Mouse (Mus musculus) lung, adult 18-20 months (tissue): ENCODE measurements around the gene Gak.

Experiments
- DNase-seq, 2 experiments: peaks; one replicate each; pipeline ENCODE4 v3.0.0; 2022; ENCODE audit warnings: mixed read lengths in 2 of 2

Gak gene

DNA sequence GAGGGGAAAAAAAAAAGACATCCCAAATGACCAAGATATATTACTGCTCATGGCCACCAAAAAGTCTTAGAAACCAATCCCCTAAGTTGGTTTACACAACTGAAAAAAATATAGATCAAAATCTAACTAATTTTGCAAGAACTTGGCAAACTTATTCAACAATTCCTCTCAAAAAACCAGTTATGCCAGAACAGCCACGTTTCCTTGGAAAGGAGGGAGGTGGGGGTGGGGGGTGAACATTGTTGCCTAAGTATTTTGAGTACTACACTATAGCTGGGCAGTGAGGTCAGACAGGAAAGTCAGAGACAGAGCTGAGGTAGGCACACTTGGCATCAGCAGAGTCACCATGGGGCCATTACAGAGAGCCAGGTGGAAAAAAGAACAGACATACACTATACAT, 29.6 kb downstream of the Gak start:
- DNase-seq, result peak; percentile 10 to 37

DNA sequence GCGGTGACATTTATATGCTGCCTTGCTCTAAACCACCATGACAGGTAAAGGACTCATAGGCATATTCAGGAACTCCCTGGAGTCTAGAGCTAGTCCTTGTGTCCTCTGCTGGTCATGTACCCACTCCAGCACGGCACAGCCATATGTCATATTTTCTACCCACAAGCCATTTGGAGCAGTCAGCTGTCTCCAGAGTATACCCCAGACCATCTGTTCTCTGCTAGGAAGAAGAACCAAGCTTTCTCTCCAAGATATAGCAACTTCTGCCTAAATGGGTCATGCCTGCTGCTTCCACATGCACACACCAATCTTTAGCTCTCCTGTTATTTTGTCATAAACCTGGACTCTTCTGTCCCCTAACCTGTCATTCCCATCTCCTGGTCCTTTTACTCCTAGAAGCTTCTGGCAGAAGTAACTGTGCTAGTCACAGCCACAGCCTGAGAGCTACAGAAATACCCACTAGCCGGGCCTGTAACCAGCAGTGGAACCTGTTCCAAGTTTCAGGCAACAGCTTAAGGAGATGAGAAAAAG, 48.1 kb downstream of the Gak start:
- no peak for DNase-seq

DNA sequence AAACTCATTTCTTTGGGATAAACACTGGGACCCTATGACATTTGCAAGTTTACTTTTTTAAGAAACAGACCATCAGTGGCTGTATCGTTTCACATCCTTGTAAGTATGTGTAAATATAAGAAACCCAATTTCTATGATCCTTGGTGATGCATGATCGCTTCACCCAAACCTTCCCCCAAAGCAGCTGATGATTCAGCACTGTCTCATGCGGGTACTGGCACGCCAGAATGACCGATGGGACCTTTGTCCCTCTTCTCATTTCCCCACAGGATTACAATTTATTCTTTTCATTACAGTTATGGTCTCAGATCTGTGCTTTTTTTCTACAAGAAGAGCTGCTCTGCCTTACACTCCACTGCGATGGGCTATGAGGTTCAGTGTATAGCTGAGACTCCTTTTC, 56.5 kb downstream of the Gak start:
- DNase-seq, result no peak

DNA sequence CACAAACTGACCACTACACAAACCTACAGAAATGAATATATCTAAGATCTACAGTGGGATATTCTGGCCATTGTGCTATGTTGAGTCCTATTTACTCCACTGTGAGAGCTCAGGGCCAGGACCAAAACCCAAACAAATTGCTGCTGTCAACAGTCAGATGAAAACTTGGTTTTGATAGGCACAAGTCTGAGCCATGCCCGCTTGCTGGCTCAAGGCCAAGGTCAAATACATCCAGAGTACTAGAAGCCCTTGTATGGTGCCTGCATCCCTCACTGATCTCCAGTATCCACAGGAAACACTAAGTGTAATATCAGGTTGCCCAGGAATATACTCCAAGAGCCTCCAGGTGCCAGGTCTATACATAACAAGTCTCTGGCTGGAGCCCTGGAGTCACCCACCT, 58.6 kb downstream of the Gak start:
- no peak for DNase-seq

DNA sequence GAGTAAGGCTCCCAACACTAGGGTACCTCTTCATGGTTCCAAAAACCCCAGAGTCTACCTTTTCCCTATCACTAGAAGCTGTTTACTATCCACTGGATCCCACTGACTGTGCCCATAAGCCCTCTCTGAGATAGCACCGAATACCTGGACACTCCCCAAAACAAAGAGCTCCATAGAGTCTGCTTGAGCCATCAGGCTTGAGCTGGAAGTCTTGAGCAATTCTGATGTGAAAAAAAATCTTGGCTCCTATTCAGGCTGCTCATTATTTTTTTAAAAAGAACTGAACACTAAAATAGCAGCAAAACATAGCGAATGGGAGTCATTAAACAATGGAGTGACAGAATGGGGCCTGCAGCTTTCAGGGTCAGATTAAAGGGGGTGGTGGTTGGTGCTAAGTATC, 62.5 kb downstream of the Gak start:
- peak; percentile 17 to 42 for DNase-seq

DNA sequence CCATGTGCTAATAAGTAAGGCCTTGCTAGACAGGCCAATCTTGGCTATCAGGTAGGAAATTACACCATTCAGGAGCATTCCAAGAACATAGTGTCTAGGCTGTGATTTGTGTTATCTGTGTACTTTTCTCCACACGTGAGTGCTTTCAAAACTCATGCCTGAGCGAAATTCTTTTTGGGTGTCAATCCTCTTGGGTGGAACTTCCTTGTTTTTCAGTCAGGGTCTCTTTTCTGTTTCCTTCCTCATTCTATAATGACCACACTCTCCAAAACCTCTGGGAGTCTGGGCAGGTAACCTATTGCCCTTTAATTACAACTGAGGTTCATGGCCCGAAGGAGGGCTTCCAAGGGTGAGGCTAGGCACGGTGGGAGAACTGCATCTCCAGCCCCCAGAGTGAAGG, 63.0 kb downstream of the Gak start:
- DNase-seq, result peak in 1 of 2 experiments; percentile 16

DNA sequence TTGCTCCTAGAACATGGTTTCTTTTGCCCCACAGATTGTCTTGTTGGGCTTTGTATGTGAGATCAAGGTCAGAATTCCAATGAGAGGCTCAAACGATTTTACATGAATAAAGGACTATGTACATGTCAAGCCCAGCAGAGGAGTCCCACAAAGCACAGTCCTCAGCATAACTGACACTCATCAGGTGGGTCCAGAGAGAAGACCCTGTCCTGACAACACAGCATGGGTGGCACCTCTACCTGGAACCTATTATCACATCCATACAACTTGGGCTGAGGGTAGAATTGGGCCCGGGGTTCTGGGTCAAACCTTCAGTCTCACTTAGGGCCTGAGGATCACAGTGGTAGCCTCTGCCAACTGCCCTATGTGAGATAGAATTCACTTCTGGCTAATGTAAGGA, 64.2 kb downstream of the Gak start:
- no peak for DNase-seq

DNA sequence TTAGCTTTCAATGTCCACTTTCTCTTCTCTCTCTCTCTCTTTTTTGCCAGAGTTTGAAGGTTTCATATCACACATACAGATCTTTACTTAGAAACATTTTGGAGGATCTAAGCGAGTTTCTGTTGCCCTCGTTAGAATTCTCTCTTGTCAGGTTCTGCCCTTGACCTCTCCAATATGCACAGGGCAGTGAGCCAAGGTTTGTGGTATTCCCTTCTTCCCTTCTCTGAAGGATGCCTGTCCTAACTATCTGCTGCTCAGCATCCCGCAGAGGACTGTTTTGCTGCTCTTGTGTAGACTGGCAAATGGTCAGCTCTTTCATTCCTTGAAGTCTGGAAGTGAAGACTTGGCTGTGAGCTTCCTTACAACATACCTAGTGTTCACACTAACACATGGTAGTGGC, 65.2 kb downstream of the Gak start:
- no peak for DNase-seq

DNA sequence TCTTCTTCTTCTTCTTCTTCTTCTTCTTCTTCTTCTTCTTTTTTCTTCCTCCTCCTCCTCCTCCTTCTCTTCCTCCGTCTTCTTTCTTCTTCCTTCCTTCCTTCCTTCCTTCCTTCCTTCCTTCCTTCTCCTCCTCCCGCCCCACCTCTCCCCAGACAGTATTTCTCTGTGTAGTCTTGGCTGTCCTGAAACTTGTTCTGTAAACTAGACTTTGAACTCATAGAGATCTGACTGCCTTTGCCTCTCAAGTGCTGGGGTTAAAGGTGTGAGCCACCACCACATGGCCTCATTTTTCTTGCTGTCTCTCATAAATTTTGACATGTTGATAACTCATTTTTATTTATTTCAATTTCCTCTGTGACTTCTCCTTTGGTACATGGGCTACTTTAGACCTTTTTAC, 67.1 kb downstream of the Gak start:
- DNase-seq, result no peak

DNA sequence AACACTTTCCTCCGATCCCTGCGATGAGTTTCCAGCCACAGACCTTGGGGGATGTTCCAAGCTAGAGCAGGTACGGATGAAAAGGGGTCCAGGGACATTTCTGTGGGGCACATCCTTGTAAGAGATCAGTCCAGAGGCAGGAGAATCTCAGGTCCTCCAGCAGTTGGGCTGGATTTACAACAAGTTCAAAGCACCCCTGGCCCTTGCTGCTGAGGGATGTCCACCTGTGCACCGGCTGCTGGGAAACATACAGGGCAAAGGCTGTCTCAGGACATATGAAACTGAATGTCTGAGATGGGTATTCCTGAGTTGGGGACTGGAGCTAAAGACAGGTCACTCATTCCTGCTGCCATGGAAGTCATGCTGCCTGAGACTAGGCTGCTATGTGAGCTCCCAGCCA, 72.6 kb downstream of the Gak start:
- no peak for DNase-seq

DNA sequence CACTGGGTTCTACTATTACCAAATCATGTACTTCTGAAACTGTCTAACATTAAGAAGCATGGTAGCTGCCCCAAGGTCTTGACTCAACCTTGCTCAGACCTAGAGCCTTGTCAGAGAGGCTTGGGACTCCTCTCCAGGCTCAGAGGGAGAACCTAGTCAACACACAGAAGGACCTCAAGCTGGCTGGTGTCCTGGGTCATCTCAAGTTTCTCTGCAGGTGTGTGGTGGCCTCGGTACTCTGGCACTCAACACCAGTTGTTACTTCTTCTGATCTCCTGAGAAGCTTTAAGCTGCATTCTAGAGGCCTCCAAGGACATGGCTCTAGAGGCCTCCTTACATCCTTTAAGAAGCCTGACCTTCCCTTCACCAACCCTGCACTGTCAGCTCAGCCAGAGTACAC, 75.5 kb downstream of the Gak start:
- no peak for DNase-seq

DNA sequence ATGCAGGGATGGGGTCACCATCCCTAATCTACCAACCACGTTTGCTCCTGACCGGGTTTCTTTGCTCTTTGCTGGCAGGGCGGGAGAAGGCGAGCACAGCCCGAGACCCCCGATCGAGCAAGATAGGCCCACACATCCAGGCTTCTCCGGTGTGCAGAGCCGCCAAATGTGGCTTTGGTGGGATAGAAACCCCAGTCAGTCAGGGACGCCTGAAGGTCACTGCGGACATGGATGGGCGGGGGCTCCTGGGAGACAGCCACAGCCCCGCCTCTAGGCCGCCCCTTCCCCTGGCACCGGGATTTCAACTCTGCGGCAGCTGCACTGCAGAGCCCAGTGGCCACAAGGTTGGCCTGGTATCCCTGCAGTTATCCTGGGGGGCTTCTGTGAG, 79.4 kb downstream of the Gak start:
- no peak for DNase-seq

DNA sequence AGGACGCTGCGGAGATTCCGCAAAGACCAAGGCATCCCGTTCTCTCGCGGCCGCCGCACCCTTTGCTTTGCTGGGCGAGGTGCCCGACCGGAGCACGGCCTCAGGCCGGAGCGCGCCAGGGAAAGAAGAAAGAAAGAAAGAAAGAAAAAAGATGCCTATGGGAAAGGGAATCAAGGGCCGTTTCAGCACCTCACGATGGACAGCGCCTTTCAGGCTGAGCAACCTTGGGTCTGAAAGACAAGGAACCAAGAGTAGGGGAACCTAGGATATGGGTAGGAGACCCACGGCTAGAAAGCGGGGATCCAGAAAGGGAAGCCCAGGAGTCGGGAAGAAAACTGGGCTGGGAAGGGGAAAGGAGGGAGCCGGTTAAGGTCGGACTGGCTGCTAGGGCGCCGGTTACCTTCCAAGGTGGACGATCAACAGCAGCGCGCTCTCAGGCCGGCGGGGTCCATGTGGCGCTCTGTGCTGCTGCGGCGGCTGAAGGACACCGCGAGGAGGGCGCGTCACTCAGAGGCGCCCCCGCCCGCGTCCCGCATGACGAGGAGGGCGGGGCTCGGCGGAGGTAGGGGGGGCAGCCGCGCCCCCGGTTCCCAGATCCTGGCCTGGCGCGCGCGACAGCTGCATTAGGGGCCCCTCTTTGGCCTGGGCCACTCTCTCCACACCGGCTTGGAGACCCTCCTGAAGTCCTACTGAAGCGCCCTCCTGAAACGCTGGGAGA, 79.9 kb downstream of the Gak start, which contains the start of gene Cplx1:
Gene Cplx1 (minus strand): TSS at position 536 of the 718 bp plus-strand sequence.
- DNase-seq, result peak in 1 of 2 experiments; percentile 25

DNA sequence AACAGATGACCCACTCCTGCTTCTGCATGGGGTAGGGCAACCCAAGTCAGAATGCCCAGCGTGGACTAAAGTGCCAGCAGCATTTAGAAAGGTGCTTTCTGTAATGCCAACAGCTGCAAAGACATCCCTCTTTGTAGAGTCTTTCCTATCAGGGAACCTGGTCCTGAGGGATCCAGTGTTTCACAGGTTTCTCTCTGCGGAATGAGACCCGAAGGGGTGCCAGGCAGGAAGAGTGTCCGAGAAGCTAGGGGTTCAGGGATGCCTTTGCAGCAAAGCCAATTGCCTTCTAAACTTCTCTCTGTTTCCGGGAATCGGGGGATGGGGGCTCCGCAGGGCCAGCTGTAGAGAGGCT, 80.4 kb downstream of the Gak start:
- DNase-seq, result no peak

DNA sequence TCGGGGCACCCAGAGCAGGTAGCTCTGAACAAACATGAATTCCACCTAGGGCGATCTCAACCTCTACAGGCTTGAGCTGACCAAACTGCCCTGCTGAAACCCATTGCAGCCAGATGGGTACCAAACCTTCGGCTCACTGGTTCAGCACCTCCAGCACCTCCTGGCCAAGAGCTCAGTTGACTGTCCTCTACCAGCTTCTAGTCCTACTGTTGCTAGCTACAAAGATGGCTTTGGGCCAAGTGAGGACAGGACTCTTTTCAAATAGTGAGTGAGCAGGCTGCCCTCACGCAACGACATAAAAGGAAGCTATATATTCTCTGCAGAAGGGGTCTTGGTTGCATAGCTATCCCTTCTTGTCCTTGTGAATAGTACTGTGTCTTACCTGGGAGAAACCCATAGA, 81.9 kb downstream of the Gak start:
- DNase-seq, result no peak

DNA sequence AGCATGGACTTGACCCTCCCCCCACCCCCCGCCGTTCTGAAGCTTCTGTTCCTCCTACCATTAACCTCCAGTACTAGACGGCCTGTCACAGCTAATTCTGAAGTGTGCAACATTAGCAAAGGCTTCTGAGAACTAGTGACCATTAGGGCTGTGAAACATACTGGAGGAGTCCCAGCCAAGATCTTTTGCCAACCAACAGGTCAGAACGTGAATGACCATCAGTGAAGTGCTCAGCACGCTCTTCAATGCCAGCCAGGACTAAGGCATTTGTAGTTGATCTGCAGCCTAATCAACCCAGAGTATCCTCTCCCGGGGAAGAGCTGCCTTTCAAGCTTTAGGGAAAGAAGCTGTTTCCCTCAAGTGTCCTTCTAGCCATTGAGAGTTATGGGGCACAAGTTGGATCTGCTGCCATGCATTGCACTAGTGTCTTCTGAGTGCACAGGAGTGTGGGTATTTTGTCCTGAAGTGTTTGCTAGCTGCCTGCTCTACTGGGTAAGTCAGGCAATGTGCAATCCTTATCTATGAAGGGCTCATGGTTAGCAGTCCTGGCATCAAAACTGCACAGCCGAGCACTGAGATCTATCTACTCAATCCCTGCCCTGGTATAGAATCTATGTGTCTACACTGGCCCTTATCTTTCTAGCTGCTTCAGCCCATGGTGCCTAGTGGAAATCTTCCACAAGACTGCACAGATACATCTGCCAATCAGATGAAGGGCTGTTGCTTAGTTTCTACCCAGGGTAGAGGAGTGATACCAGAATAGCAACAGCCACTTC, 85.9 kb downstream of the Gak start:
- DNase-seq, result no peak

DNA sequence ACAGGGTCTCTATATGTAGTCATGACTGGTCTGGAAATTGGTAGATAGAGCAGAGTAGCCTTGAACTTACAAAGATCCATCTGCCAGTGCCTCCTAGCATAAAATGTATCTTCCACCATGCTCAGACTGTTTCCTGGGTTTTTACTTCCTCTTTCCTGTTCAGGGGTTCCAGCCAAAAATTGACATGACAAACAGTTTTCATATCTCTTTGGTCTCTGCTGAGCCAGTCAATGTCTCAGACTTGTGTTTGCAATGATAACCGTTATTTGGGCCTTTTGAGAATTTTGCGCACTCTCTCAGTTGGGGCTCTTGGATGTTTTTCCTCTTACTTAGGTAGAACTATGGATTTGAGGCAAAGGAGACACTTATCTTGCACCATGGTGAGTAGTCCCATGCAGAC, 95.4 kb downstream of the Gak start:
- DNase-seq, result no peak

DNA sequence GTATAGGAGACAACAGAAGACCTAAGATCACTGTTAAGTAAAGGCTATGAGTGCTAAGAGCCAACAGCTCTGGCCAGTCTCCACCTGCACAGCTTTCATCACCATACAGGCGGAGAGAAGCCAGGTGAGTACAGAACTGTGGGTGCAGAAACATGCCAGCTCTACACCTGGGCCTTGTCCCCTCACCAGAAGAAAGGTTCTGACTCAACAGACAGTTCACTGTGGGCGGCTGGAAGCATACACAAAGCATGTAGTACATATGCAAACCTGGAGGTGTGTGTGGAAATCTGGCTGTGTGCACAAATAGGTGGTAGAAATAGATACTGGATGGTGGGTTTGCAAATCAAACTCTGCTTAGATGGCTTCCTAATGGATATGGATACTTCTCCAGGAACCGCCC, 107.0 kb downstream of the Gak start:
- no peak for DNase-seq

DNA sequence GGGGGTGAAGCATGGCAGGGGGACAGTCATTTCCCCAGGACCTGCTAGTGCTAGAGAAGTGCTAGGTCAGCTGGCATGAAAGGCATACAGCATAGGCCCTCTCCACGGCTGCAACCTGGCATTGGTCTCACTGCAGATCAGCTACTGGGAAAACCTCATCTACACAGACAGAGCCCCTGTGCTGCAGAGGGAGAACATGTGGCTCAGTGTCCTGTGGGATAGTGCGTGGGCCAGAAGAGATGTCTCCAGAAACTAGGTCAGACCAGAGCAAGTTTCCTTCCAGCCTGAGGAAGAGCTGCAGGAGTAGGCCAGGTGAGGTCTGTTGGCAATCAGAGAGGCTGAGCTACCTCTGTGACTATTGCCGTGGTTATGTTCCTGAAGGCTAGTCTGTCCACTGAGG, 107.7 kb downstream of the Gak start:
- no peak for DNase-seq

DNA sequence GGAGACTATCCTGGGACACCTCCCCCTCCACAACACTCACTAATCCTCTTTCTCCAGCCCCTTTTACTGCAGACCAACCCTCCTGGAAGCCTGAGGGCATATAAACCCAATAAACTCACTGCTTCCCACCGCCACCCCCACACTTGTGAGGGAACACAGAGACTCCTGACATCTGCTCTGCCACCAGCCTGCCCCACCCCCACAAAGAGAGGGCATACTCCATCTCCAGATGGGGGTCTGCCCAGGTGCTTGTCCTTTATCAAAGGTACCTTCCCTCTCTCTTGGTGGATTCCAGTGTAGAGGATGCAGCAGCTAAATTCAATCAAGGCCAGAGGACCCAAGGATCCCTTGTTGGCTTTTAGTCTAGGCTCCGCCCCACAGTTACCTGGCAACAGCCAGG, 108.5 kb downstream of the Gak start:
- no peak for DNase-seq

DNA sequence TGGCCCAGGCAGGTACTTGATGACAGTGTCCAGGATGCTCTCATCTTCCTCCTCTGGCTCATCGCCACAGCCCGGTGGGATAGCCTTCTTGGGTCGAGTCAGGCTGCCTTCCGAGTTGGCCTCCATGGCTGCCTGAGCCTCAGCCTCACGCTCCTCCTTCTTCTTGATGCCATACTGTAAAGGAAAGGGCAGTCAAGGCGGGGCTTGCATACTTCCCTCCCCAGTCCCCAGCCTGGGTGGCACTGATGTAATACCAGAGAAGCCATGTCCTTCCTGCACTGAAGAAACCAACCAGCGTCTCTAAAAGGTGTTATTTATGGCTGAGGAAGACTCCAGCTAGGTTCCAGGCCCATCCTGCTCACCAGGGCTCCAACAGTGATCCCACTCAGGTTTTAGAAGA, 109.4 kb downstream of the Gak start:
- DNase-seq, result no peak
